Mouse (Mus musculus): ENCODE measurements around the gene Rdh5.

Rdh5 gene

DNA sequence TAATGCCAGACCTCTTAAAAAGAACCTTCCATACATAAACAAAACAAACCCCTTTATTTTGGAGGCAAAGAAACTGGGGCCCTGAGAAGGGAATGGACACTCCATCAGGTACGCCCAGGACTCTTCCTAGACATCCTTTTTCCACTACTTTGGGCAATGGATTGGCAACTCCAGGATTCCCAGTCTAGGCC is at the start of gene Rdh5:
Rdh5 (minus strand) TSS at position 67 of the 191 bp plus-strand sequence.
- DNase-seq (ENCODE audit: low read depth): no peak

DNA sequence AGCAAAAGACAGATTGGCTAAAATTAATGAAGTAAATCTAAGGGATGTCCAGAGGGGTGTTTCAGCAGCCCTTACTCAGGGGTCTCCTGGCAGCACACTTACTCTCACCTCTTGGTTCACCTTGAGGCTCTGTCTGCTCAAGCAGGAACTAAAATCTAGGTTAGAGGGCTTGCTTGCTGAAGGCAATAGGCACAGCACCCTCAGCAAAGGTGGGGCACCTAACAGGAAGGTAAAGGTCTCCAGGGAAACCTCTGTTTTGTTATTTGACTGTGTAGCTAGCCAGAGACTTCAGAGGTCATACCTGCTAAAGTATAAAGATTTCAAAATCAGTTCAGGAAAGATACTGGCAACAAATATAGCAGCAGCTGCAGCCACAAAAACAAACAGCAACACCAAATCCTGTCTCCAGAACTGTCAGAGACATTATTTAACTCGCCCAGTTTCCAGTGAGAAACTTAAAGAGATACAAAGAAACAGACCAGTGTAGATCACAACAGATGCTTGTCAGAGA is 48.1 kb upstream of the Rdh5 start:
- no peak for DNase-seq (ENCODE audit: low read depth)

DNA sequence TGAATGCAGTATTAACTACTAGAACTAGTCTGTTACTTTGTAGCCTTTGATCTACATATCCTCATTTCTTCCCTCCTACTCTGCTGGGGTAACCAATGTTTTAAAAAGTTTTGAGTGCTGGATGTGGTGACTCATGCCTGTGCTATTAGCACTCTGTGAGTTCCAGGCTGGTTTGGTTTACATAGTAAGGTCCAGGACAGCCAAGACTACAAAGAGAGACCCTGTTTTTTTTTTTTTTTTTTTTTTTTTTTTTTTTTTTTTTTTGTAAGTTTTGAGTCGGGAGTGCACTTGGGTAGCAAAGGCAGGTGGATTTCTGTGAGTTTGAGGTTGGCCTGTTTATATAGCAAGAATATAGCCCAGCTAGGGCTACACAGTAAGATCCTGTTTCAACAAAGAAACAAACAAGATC is 45.7 kb upstream of the Rdh5 start:
- no peak for DNase-seq (ENCODE audit: low read depth)

DNA sequence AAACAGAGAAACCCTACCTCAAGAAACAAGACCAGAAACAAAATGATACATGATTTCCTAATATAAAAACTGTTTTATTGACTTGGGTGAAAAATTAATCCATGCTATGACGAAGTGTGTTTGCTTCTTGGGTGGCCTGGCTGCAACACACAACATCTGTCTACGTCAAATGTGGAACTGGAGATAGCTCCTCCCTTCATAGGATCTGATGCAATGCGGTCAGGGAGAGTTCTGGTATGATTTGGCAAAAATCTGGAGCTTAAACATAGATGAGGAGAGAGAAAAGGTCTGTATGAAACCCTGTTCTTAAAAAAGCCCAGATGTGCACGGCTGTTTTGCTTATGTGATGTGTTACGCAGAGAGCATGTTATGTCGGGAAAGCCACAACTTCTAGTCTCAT is 43.2 kb upstream of the Rdh5 start:
- DNase-seq (ENCODE audit: low read depth): no peak

DNA sequence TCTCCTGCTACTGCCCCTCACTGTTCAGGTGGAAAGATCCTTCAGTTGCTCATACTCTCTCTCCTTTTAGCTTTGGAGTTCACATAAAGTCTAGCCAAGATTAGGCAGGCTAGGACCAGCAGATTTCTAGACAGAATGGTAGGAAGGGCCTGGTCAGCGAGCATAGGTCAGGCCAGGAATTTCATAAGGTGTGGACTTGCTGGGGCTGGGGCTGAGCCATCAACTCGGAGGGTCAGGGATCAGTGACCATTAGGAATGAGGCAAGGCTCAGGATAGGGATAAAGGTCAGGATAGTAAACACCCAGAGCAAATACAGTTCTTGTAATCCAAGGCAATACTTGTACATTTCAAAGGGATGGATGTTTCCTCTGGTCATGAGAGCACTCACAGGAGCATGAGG is 42.3 kb upstream of the Rdh5 start:
- DNase-seq (ENCODE audit: low read depth): no peak

DNA sequence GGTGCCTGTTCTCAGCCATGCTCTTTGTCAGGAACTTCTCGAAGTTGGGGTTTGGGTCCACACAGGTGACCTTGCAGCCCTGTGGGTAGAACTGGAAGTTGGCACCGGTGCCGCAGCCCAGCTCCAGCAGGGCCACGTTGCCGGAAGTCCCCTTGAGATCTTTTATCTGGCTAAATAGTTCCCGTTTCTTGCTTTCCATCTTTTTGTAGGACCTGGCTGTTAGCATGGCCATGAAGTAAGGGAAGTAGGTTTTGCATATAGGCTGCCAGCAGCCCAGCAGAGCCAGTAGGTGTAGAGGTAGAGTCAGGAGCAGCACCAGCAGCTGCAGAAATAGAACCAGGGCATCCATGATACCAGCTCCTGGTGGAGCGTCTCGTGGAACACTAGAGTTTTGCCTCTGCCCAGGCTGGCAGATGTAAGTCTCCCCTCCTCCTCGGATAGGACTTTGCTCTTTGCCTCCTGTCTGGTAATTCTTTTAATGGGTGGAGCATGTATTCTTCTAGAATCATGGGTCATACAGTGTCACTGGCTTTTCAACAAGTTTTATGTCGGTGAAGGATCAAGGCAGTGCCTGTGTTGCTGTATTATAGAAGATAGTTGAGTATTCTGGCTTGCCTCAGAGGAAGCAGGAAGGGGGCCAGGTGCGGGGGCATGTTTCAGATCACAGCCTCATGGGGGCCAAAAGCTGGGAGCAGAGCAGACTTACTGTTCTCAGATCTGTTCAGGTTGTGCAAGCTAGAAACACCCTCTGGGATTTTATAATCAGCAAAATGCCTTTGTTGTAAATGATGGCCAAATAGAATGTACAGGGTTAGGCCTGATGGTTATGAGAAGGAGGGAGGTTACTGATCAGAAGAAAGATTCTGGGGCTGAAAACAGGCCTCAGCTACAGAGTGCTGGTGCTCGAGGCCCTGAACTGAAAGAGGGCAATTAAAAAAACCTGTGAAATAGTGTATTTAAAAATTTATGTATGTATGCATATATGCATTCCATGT is 38.2 kb upstream of the Rdh5 start, which contains the start of gene Mettl7b:
Mettl7b (minus strand) TSS at position 399 of the 995 bp plus-strand sequence.
- DNase-seq (ENCODE audit: low read depth): no peak

DNA sequence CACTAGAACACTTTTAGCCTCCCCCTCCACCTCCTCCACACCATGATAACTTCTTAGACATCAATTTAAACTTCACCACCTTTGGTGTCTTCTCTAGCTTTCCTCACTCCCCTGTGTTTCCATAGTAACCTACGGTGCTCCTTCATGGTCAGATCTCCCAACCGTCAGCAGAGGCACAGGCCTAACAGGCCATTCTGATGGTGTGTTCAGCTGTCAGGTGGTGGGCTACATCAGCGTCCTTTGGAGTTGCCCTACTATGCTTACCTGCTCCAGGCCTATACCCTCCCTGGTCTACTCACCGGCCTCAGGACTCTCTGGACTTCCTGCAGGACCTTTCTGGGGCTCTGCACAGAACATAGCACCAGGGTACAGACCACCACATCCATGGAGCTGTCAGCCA is 37.5 kb upstream of the Rdh5 start:
- DNase-seq (ENCODE audit: low read depth): no peak

DNA sequence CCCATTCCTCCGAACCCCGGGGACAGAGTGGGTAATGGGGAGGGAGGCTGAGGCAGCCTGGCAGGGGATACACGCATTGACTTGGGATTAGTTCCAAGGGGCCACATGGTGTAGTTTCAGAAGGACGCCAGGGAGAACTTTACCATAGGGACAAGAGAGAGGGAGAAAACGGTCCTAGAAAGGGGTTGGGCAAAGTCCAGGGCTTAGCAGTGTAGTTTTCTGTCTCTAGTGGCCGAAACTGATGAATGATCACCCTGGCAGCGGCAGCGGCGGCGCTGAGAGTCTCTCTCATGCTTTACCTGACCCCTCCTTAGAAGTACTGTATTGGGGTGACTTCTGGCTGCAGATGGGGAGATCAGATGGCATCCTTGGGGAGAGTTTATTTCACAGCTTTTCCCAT is 35.7 kb upstream of the Rdh5 start:
- no peak for DNase-seq (ENCODE audit: low read depth)

DNA sequence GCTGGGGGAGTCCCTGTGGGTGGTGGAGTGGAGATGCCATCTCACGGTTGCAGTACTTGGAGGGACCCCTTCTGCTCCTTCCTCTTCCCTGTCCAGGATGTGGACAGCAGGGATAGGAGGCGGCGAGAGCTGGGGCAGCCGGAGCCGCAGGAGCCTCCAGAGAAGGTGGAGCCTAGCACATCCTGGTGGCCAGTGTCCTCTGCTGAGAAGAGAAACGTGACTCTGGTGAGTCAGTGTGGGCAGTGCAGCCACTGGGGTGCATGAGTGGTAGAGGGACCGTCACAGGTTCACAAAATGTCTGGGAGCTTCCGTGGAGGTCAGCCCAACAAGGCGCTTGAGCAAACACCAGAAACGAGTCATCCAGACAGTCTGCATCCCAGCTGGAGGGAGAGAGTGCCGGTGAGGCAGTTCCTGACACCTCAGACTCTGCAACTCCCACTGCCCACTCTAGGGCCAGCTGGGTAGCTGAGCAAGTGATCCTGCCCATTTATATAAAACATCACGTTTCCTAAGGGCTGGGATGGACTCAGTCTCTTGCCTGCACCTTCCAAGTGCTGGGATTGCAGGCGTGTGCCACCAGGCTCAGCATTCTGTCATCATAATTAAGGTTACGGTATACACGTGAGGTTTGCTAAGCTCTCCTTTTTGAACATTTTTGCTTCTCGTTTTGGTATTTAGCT is 27.7 kb upstream of the Rdh5 start:
- no peak for DNase-seq (ENCODE audit: low read depth)

DNA sequence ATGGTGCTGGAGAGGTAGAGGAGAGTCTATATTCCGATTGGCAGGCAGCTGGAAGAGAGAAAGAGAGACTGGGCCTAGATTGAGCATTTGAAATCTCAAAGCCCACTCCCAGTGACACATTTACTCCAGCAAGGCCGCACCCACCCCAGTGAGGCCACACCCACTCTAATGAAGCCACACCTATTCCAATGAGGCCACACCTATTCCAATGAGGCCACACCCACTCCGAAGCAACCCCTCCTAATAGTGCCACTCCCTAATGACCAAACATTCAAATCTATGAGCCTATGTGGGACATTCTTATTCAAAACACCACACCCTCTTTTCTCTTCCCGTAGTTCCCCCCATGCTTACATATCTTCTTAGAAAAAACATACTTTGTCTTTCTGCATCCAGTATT is 24.8 kb upstream of the Rdh5 start:
- no peak for DNase-seq (ENCODE audit: low read depth)

DNA sequence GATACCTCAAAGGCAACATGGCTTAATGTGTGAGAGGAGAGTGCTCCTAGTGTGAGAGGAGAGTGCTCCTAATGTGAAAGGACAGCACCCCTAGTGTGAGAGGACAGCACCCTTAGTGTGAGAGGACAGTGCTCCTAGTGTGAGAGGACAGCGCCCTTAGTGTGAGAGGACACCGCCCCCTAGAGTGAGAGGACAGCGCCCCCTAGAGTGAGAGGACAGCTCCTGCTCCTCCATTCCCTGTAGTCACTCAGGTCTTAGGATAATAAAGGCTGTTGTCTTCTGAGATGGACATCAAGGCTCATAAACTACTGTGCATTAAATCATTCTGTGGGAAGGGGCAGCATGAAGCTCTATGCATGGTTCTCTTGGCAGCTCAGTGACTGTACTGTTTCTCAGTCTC is 23.0 kb upstream of the Rdh5 start:
- DNase-seq (ENCODE audit: low read depth): peak; percentile 33

DNA sequence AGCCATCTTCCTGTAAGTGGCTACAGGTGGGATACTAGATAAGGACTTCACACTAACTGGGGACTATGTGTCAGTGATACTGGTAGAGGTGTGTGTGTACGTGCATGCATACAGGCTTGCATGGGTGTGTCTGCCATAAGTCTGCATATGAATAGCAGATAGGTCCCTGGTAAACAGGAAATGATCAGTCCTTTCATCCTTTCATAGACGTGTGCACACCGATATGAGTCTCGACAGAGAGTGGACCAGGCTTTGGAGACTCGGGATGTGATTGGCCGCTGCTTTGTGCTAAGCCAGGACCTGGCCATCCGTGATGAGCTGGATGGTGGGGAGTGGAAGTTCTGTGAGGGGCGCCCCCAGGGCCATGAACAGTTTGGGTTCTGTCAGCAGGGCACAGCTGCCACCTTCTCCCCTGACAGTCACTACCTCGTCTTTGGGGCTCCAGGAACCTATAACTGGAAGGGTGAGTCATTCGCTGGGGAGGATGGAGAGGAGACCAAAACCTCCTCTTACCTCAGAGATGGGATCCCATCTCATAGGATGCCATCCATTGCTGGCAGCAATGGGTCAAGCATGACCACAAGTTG is 17.9 kb upstream of the Rdh5 start:
- no peak for DNase-seq (ENCODE audit: low read depth)

DNA sequence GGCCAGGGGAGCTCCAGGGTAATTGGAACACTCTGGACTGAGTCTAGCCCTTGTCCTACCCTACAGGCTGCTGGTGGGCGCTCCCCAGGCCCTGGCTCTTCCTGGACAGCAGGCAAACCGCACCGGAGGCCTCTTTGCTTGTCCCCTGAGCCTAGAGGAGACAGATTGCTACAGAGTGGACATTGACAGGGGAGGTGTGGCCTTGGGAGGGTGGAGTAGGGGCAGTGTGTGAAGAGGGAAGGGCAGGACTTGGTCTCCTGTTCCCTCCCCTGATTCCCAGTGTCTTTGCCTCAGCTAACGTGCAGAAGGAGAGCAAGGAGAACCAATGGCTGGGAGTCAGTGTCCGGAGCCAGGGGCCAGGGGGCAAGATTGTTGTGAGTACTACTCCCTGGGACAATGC is 16.3 kb upstream of the Rdh5 start:
- DNase-seq (ENCODE audit: low read depth): no peak

DNA sequence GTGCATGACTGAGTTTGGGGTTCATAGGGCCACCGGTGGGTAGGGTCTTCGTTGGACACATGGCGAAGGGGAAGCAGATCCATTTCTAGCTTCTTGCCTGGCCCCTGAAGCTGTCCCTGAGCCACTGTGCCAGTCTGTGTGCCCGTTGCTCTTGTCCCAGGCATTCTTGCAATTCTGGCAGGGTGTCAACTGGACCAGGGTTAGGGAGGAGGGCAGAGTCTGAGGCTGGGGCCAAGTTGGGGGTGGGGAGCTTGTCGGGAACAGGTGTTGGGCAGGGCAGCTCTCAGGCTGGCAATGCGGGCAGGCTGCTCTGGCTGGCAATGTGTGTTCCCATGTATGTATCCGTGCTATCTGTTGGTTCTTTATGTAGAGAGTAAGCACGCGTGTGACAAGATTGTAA is 15.8 kb upstream of the Rdh5 start:
- no peak for DNase-seq (ENCODE audit: low read depth)

DNA sequence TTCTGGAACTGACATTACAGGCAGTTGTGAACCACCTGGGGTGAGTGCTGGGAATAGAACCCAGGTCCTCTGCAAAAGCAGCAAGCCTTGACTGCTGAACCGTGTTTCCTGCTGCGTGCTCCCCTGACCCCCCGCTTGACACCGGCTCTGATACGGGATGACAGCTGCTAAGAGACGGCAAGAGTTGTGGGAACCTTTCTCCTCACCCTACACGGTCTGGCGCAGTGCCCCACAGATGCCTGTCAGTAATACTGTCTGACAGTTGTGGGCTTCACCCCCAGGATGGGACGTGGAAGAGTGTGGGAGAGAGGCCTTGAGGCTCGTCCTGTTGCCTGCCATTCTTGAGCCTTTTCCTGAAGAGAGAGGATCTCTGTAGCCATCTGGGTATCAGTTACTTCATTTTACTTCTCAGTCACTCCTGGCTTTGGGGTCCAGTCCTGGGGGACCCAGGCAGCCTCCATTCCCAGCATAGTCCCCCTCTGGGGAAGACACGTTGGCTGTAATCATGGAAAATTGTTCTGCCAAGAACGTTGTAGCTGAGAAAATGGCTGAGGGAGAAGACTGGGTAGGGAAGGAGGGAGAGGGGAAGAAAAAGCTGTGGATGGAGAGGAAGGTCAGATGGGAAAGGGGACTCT is 15.2 kb upstream of the Rdh5 start:
- DNase-seq (ENCODE audit: low read depth): no peak

DNA sequence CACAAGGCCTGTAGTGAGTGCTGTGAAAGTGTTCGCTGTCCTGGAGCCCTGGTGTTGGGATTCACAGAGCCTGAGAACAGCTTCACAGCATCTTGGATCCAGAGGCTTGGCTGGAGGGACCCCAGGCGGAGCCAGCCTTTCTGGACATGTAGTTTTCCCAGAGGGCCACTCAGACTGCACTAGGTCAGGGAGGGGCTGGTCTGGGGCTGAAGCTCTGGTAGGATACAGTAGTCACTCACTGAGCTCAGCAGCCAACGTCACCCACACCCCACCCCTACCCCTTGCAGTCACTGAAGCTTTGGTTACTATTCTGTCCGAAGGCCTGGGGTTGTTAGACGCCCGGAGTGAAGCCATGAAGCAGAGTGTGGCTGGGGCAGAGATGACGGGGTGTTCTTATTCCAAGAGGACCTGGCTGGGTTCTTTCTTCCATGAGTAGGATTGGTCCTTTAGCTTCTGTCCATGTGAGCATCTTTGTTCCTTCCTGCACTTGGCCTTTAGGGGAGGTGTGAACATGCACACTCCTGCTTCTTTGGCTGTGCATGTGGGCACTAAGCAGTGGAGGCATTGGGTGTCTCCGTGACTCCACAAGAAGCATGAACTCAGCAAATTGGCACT is 13.2 kb upstream of the Rdh5 start:
- DNase-seq (ENCODE audit: low read depth): no peak

DNA sequence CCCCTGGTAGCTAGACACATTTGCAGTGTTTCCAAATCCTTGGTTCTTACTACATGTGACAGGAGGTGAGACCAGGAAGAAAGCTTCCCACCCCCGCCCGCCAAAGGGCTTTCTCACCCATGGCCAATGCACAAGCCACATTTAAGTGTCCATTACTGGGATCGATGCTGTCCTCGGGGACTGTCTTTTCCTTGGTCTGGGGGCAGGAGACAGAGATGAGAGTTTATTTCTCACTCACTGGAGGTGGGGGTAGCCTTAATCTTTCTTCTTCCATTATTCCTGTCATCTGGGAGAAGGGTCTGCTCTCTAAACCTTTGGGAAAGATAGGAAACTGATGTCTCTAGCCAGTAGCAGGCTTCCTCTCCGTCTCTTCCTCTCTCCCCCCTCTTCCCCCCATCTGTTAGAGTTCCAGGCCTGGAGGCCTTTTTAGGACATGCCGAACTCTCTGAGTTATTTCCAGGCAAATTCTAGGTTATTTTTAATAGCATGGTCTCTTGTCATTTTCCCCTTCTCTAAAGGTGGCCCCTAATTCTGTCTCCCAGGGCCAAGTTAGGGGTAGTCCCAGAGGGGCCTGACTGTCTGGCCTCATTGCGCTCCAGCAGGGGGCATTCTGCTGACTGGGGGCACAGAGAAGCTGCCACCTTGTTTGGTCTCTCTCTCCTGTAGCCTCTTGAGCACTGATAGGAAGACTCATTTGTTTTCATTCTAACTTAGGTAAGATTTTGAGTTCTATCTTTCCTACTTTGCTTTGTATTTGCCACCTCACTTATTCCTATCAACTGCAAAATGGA is 12.5 kb upstream of the Rdh5 start:
- no peak for DNase-seq (ENCODE audit: low read depth)

DNA sequence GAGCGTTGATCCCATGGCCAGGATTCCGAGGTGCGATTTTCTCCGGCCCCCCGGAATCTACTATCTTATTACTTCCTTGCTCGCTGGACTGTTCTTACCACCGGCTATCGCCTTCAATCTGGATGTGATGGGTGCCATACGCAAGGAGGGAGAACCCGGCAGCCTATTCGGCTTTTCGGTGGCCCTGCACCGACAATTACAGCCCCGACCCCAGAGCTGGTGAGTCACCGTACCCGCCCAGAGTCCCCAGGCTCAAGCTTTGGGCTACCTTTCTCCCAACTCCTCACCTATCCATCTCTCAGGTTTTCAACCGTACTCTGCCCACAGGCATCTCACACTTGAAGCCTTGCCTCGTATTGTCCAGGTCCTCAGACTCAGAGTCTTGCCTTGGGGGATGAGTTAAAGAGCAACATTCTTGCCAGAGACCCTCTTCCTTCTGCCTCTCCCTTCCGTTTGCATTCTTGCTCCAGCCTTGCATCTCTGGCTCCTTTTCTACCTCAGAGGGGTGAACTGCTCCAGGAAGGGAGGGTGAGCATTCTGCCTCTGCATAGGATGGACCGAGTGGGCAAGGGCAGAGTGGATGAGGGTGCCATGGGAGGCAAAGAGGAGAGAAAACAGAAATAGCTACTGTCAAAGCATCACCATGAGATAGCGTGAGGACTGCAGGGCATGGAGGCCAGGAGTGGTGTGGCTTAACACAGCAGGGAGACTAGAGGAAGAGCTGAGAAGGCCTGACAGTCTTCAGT is 11.5 kb upstream of the Rdh5 start:
- no peak for DNase-seq (ENCODE audit: low read depth)

DNA sequence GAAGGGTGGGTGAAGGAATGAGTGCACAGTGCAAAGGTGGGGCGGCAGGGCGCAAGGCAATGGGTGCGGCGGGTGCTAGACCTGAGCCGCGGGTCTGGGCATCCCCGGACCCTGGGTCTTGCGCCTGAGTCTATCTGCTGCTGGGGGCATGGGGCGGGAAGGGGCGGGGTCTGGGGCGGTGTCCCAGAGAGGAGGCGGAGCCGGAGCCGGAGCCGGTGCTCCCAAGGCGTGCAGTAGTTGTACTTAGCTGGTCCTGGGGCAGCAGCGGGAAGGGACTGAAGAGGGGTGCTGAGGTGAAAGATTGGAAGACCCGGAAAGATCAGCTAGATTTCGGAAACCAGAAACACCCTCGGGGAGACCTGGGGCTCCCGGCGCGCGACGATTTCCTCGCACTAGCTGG is 10.9 kb upstream of the Rdh5 start, which contains the start of gene Itga7:
Itga7 (plus strand) TSS at position 245 of the 400 bp plus-strand sequence.
- no peak for DNase-seq (ENCODE audit: low read depth)

DNA sequence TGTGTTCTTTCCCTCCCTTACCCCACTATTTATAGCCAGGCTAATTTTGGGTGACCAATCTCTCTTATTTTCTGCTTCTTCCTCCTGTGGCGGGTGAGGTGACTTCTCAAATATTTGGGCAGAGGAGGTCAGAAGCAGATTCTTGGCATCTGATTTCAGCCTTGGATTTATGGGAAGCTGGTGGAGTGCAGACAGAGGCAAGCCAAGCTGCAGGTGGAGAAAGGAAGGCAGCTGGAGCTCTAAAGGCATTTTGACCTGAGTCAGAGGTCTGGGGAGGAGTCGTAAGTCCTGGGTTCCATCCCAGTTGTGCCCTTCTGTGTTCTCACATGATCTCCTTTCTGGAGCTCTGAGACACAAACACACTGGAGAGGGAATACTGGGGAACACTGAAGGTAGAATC is 8.8 kb upstream of the Rdh5 start:
- no peak for DNase-seq (ENCODE audit: low read depth)

Data from c-Kit-positive CD71-negative TER-119-negative erythroid progenitor cells, embryonic 14.5 days (primary cell).